Mouse (Mus musculus) cerebellum, postnatal 14 days (tissue): ENCODE data around the gene Tmbim7.
A peak's percentile ranks its signal among the peaks of the same experiment; 100 is the strongest.
"Not testable (repeated sequence)": the region's sequence is repeated elsewhere in the genome, so short reads cannot be mapped to it uniquely, and the experiment has no call there.

Experiments used
- DNase-seq, 2 experiments: peaks; one replicate each; pipeline ENCODE4 v3.0.0; 2021; ENCODE audit warnings: mixed read lengths in 2 of 2

The Tmbim7 gene

GRCm38 (mm10) chr5:3650881-3651280 lies at the start of gene Tmbim7:
Gene Tmbim7, plus strand, starts transcription at chr5:3651181.
- no peak for DNase-seq

GRCm38 (mm10) chr5:3607114-3607513 lies 43.9 kb upstream of the Tmbim7 start:
- no peak for DNase-seq

GRCm38 (mm10) chr5:3609241-3609640 lies 41.7 kb upstream of the Tmbim7 start:
- no peak for DNase-seq

- not testable (repeated sequence) for DNase-seq
These were observed 39.1 kb upstream of the Tmbim7 start for GRCm38 (mm10) chr5:3611835-3612234.

GRCm38 (mm10) chr5:3620486-3620885 lies 30.5 kb upstream of the Tmbim7 start:
- DNase-seq: peak; percentile 55 to 76

- no peak for DNase-seq
These were observed 20.9 kb upstream of the Tmbim7 start for GRCm38 (mm10) chr5:3630055-3630454.

- no peak for DNase-seq
These were observed 19.3 kb upstream of the Tmbim7 start for GRCm38 (mm10) chr5:3631512-3632271.

GRCm38 (mm10) chr5:3632285-3632684 lies 18.7 kb upstream of the Tmbim7 start:
- no peak for DNase-seq

GRCm38 (mm10) chr5:3633315-3633714 lies 17.7 kb upstream of the Tmbim7 start:
- no peak for DNase-seq

- peak in 1 of 2 experiments; percentile 26 for DNase-seq
These were observed 17.0 kb upstream of the Tmbim7 start for GRCm38 (mm10) chr5:3633951-3634350.

GRCm38 (mm10) chr5:3635286-3635685 lies 15.7 kb upstream of the Tmbim7 start:
- no peak for DNase-seq

- no peak for DNase-seq
These were observed 6.4 kb upstream of the Tmbim7 start for GRCm38 (mm10) chr5:3644621-3645020.

GRCm38 (mm10) chr5:3645326-3645725 lies 5.7 kb upstream of the Tmbim7 start:
- no peak for DNase-seq

GRCm38 (mm10) chr5:3646539-3646938 lies 4.4 kb upstream of the Tmbim7 start:
- DNase-seq: no peak

GRCm38 (mm10) chr5:3646991-3647707 lies 3.8 kb upstream of the Tmbim7 start:
- DNase-seq: peak; percentile 55 to 61

- DNase-seq: peak; percentile 87 to 91
These were observed 3.3 kb upstream of the Tmbim7 start for GRCm38 (mm10) chr5:3647708-3648121.

- peak in 1 of 2 experiments; percentile 12 for DNase-seq
These were observed 2.7 kb upstream of the Tmbim7 start for GRCm38 (mm10) chr5:3648206-3648848.

GRCm38 (mm10) chr5:3648849-3649210 lies 2.2 kb upstream of the Tmbim7 start:
- DNase-seq: no peak

GRCm38 (mm10) chr5:3651621-3652020 lies 640 bp downstream of the Tmbim7 start:
- no peak for DNase-seq

- DNase-seq: not testable (repeated sequence)
These were observed 2.1 kb downstream of the Tmbim7 start for GRCm38 (mm10) chr5:3652903-3653575.

- DNase-seq: no peak
These were observed 2.8 kb downstream of the Tmbim7 start for GRCm38 (mm10) chr5:3653801-3654200.

- DNase-seq: no peak
These were observed 6.1 kb downstream of the Tmbim7 start, which contains the start of gene Gatad1 for GRCm38 (mm10) chr5:3657085-3657484. Gene Gatad1, minus strand, starts transcription at chr5:3657185.

- DNase-seq: no peak
These were observed 14.2 kb downstream of the Tmbim7 start for GRCm38 (mm10) chr5:3665225-3665624.
